Mouse (Mus musculus): ENCODE data around the gene Qpctl.

GRCm38 (mm10) chr7:19130657-19131056 is 18.4 kb downstream of the Qpctl start:
- TF ChIP-seq CTCF (conservative IDR thresholded peaks at IDR 0.05; ENCODE audit: low read length) = peak; percentile 47
- no peak for TF ChIP-seq POU5F1 (IDR thresholded peaks at IDR 0.05; ENCODE audit: borderline replicate concordance, low read length)
- no peak for TF ChIP-seq NANOG (IDR thresholded peaks at IDR 0.05; ENCODE audit: borderline replicate concordance, low read length)
